Mouse (Mus musculus) hindbrain, embryonic 10.5 days (tissue): Measurements from ENCODE around the gene Tlr6. TPM values are rescaled to one million over a fixed set of nuclear protein-coding genes. Genes with fewer than 3 reads are reported as not detected.

Source experiments
- DNase-seq: peaks from one replicate; pipeline ENCODE4 v3.0.0-alpha.2; 2017; ENCODE audit warnings: low spot score
- H3K27ac ChIP-seq: fragments of 300-500 bp; sonication (generic); 2 replicates; pipeline ENCODE4 v1.5.1; 2016; ENCODE audit warnings: mild to moderate bottlenecking, moderate library complexity
- H3K27me3 ChIP-seq: fragments of 300-500 bp; sonication (generic); 2 replicates; pipeline ENCODE4 v1.6.1; 2016; ENCODE audit warnings: mild to moderate bottlenecking; ENCODE audit not compliant: poor library complexity, insufficient read depth, severe bottlenecking
- H3K36me3 ChIP-seq: fragments of 300-500 bp; sonication (generic); 2 replicates; pipeline ENCODE4 v1.6.1; 2016; ENCODE audit warnings: mild to moderate bottlenecking, moderate library complexity
- H3K4me1 ChIP-seq: fragments of 300-500 bp; sonication (generic); replicated peaks from 2 replicates; pipeline ENCODE4 v1.6.1; 2016; ENCODE audit warnings: mild to moderate bottlenecking
- H3K4me3 ChIP-seq: fragments of 300-500 bp; sonication (generic); 2 replicates; pipeline ENCODE4 v1.5.1; 2016; ENCODE audit warnings: mild to moderate bottlenecking, moderate library complexity
- H3K9me3 ChIP-seq: fragments of 300-500 bp; sonication (generic); 2 replicates; pipeline ENCODE4 v1.6.1; 2016; ENCODE audit warnings: mild to moderate bottlenecking, moderate library complexity
- WGBS: fragments of 180-500 bp; shearing (Covaris S2); methylation state at CpG from one replicate; pipeline ENCODE4 v1.1.7; 2016; 5-methylcytosine and 5-hydroxymethylcytosine counted together
- microRNA counts: library from miRNA; unstranded; fragments of <30 nt; microRNA quantifications from one replicate; lab custom pipeline; 2017
- polyA plus RNA-seq: library from polyadenylated mRNA; unstranded; fragments of >200 nt; fragmentation: Nextera tagmentation; extraction: Ambion mirVana; gene quantifications from 2 replicates; pipeline ENCODE4 v1.2.1, GENCODE M21; 2016

Gene Tlr6
- polyA plus RNA-seq, 1 experiment from 2014 or later = 0.29 TPM

DNA sequence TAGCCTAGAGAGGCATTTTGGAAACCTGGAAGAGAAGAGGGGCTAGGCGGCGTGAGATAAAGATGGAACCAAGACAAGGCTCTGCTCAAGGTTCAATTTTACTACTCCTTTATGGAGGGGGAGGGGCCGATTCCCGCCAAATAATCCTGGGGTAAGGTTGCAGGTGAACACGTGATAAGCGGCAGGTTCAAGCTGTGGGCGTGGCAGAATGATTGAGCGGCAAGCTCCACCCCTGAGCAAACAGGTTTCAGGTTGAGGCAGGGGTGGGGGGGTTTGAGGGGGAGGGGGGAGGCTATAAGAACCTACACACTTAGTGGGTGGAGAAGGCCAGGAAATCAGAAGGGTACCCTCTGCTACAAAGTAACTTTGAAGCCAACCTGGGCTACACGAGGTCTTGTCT, 42.7 kb downstream of the Tlr6 start:
- Histone ChIP-seq H3K27ac (no peak overlapping the region), H3K4me1 (no peaks in the 10 kb centered on the region), H3K27me3 (no peaks in the 10 kb centered on the region), H3K9me3 (peaks cover 10% of the 10 kb centered on the region; the same call in 1 of the 2 replicates), H3K4me3 (no peak overlapping the region), H3K36me3 (no peaks in the 10 kb centered on the region)
- DNase-seq = no peak
- 93% methylated on average over 9 of the region's 9 CpGs for WGBS

DNA sequence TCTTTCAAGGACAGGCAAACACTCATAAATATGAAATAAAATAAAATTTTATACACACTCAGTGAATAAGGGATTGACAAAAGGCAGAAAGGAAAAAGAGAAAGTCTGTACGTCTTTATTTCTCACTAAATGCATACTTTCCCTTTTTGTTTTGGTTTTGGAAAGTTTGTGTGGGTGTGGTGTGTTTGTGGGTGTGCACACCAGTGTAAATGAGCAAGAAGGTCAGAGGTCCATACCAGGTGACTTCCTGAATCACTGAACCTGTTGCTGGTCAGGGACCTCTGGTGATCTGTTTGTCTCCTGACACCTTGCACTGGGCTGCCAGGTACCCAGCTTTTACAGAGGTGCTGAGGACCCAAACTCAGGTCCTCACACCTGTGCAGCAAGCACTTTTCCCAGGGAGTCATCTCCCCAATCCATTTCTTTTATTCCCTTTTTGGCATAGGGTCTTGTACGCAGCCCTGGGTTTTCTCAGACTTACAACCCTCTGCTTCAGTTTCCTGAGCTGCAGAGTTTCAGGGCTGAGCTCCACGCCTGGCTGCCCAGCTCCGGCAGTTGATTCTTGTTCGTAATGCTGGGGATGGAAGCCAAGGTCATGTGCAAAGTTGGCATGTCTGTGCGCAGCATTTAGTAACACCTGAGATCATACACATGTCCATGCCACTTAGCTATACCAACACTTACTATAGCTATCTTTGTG, 51.2 kb downstream of the Tlr6 start:
- no peak overlapping the region for H3K27ac ChIP-seq

DNA sequence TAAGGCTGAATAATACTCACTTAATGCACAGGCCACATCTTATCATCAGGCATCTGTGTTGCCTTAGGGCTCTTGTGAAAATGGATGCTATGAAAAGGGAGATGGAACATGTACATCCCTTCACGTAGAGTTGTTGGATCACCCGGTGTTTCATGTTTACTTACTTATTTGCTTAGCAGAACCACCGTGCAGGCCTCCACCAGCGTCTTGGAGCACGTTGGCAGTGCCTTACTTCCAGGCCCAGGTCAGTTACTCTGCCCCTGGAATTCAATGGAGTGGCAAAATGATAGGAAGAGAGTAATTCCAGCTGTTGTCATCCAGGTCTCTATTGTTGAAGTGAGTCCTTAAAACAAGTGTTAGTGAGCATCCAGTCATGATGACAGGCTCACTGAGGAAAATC, 52.0 kb downstream of the Tlr6 start:
- no peak overlapping the region for H3K4me3 ChIP-seq
- WGBS = 93% methylated on average over 5 of the region's 5 CpGs
- H3K9me3 ChIP-seq = 0 out of 2 replicates have a peak, but pooled peaks cover 2% of the 10 kb centered on the region
- peaks cover 4% of the 10 kb centered on the region; the same call in 1 of the 2 replicates for H3K4me1 ChIP-seq
- no peaks in the 10 kb centered on the region for H3K27me3 ChIP-seq
- no peak for DNase-seq
- H3K36me3 ChIP-seq = no peaks in the 10 kb centered on the region
- no peak overlapping the region for H3K27ac ChIP-seq

More for the DNA sequence above, 51.2 kb downstream of the Tlr6 start:
- DNase-seq = no peak
- H3K27me3 ChIP-seq = no peaks in the 10 kb centered on the region
- no peaks in the 10 kb centered on the region for H3K36me3 ChIP-seq
- no peak overlapping the region for H3K4me3 ChIP-seq
- H3K9me3 ChIP-seq = 0 out of 2 replicates have a peak, but pooled peaks cover 2% of the 10 kb centered on the region
- H3K4me1 ChIP-seq = peaks cover 4% of the 10 kb centered on the region; the same call in 1 of the 2 replicates
- WGBS = 85% methylated on average over 6 of the region's 6 CpGs

DNA sequence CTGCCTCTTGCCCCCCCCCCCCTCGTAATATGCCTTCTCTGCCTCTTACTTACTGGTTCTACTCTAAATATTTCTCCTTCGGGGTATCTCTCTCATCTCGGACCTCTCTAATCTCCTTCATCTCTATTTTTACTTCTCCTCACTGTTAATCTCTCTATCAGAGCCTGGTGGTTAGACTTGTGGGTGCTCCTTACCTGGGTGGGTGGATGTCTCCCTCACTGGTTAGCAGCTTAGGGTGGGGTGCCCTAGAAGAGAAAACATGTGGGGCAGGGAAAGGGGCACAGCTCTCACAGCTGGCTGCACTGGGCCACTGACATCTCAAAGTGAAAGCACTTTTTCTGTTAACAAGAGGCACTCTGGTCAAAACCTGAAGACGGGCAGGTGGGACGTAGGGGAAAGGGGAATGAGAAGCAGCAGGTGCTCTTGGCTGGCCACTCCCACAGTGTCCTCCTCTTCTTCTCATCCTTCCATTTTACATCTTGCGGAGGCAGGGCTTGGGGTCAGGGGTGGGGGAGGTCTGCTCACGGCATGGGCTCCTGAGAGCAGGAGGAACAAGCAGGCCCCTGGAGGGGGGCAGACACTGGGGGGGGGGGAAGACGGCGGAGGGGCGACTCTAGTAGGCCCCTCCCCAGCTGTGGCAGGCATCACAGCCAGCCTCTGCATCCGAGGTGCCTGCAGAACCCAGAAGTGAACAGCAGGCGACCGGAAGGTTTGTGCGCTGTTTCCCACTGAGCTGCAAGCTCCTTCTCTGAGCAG, 54.2 kb downstream of the Tlr6 start:
- WGBS = 63% methylated on average over 13 of the region's 14 CpGs
- 0 out of 2 replicates have a peak overlapping the region, but pooled peaks have one; percentile 5 for H3K27ac ChIP-seq
- H3K36me3 ChIP-seq = no peaks in the 10 kb centered on the region
- H3K9me3 ChIP-seq = 0 out of 2 replicates have a peak, but pooled peaks cover 2% of the 10 kb centered on the region
- no peak for DNase-seq
- no peak overlapping the region for H3K4me3 ChIP-seq
- H3K27me3 ChIP-seq = no peaks in the 10 kb centered on the region
- peaks cover 4% of the 10 kb centered on the region; the same call in 1 of the 2 replicates for H3K4me1 ChIP-seq

MicroRNA genes within 50 kb of the gene (microRNA counts, 519-probe panel; counts per million panel counts)
- microRNA mmu-miR-574-3p (lab: Ali Mortazavi, UCI) (1,255 counts per million, percentile 77 among the panel's probes with 10 or more counts), microRNA mmu-miR-574-5p (lab: Ali Mortazavi, UCI) (1,255 counts per million, percentile 77 among the panel's probes with 10 or more counts)

Other genes with a start within 250 kb of the Tlr6 start
- 57.1 and 58.7 TPM in 2 replicates for gene Klf3, start 156.7 kb downstream of the Tlr6 start, polyA plus RNA-seq
- gene Tlr1, start 26.5 kb downstream of the Tlr6 start, polyA plus RNA-seq = 0.15 and 0.52 TPM in 2 replicates
- 16.8 and 18.3 TPM in 2 replicates for gene Fam114a1, start 10.0 kb upstream of the Tlr6 start, polyA plus RNA-seq
- gene Tmem156, start 132.0 kb upstream of the Tlr6 start, polyA plus RNA-seq = not detected in 2 replicates
- 15.7 and 18.9 TPM in 2 replicates for gene Klhl5, start 147.4 kb upstream of the Tlr6 start, polyA plus RNA-seq
- gene Wdr19, start 239.6 kb upstream of the Tlr6 start, polyA plus RNA-seq = 12.4 and 12.9 TPM in 2 replicates